Comparison of ENCODE assay signal across 8 mouse cellular contexts in the genomic region with DNA sequence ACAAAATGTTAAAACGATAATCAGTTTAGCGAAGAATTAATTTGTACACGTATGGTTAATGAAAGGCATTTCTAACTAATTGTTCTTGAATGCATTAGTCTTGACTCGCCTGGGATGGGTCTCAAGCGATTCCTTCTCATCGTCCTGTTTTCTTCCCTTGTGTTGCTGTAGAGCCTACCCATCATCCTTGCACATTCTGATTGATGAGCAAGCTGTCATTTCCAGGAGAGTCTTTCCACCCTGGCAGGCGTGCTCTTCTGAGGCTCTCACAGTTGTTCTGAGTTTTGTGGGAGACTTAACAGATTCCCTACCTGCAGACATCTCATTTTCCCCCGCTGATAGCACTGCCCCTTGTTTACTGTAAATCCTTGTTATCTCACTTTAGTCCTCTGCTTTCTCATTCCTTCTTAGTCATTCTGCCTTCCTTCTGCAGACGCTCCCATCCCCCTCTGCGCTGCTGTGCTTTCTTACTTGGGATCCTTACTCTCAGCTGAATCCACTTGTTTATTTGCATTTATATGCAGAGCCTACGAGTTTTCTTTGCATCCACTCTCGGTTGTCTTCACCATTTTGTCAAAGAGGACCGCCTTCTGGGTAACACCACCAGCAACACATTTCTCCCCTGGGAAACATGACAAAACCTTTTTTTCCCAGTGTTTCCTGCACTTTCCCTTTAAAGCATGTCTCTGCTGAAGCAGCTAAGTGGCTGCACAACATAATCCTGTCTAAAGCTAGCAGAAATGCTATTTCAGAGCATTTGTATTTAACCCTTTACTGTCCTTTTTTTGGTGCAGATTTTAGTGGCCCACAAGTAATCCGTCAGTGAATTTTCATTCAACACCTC. TPM values are rescaled to one million over a fixed set of nuclear protein-coding genes. Genes with fewer than 3 reads are reported as not detected.
DNase-seq lines count a peak whose midpoint lies in the region; ATAC-seq and TF ChIP-seq lines count a peak whose summit lies in the region.

No protein-coding gene starts in this region.

- no peaks in the 10 kb centered on the region for H3K27me3 ChIP-seq in lung, embryonic 15.5 days
- H3K27me3 ChIP-seq in lung, postnatal 0 days (replicated peaks; ENCODE audit: insufficient read depth, low read length): no peaks in the 10 kb centered on the region
- no peaks in the 10 kb centered on the region for H3K27me3 ChIP-seq in limb, embryonic 12.5 days
- H3K27me3 ChIP-seq in stomach, embryonic 16.5 days (ENCODE audit: control insufficient read depth, insufficient read depth, low read length): no peaks in the 10 kb centered on the region

- ATAC-seq in frontal cortex, adult (ENCODE audit: low TSS enrichment): peak; percentile 90
- no peak for ATAC-seq in lung, embryonic 15.5 days (ENCODE audit: borderline replicate concordance, extremely low read depth, low FRiP score, low TSS enrichment)
- ATAC-seq in lung, postnatal 0 days: no peak
- no peak for ATAC-seq in limb, embryonic 12.5 days (ENCODE audit: insufficient number of reproducible peaks, insufficient read depth, low FRiP score, low TSS enrichment, low read depth)
- ATAC-seq in stomach, embryonic 16.5 days (ENCODE audit: insufficient read depth, low FRiP score): no peak
- no peak for ATAC-seq in megakaryocyte-erythroid progenitor cell, adult 5-6 weeks (replicated peaks; ENCODE audit: low FRiP score, low TSS enrichment, poor library complexity, severe bottlenecking)

- no peak for TF ChIP-seq EP300 in lung, postnatal 0 days (IDR thresholded peaks at IDR 0.05)

- no peak overlapping the region for H3K9ac ChIP-seq in lung, embryonic 15.5 days
- no peak overlapping the region for H3K9ac ChIP-seq in lung, postnatal 0 days (replicated peaks; ENCODE audit: low read depth)
- no peak overlapping the region for H3K9ac ChIP-seq in limb, embryonic 12.5 days (replicated peaks)
- H3K9ac ChIP-seq in stomach, embryonic 16.5 days (ENCODE audit: low read length): no peak overlapping the region

- 0 out of 2 replicates have a peak overlapping the region, but pooled peaks have one; percentile 26 for H3K4me2 ChIP-seq in lung, embryonic 15.5 days
- H3K4me2 ChIP-seq in lung, postnatal 0 days (replicated peaks; ENCODE audit: low read depth, low read length): no peak overlapping the region
- H3K4me2 ChIP-seq in limb, embryonic 12.5 days: peak overlapping the region; percentile 40
- H3K4me2 ChIP-seq in stomach, embryonic 16.5 days (ENCODE audit: low read depth, low read length): peak overlapping the region; percentile 19; the same call in 1 of the 2 replicates

- H3K4me3 ChIP-seq in lung, embryonic 15.5 days: no peak overlapping the region
- no peak overlapping the region for H3K4me3 ChIP-seq in lung, postnatal 0 days (ENCODE audit: low read depth, low read length)
- H3K4me3 ChIP-seq in limb, embryonic 12.5 days (replicated peaks): 0 out of 2 replicates have a peak overlapping the region, but pooled peaks have one; percentile 4
- no peak overlapping the region; the same call in 1 of the 2 replicates for H3K4me3 ChIP-seq in stomach, embryonic 16.5 days (replicated peaks; ENCODE audit: low read length)

- WGBS in lung, embryonic 15.5 days: 24% methylated on average over 14 of the region's 14 CpGs
- WGBS in lung, postnatal 0 days: 27% methylated on average over 14 of the region's 14 CpGs
- WGBS in limb, embryonic 12.5 days: 35% methylated on average over 14 of the region's 14 CpGs
- 28% methylated on average over 14 of the region's 14 CpGs for WGBS in stomach, embryonic 16.5 days

- DNase-seq in frontal cortex, postnatal 10 days (ENCODE audit: low spot score in 2 of 2): no peak
- no peak for DNase-seq in lung, postnatal 0 days (ENCODE audit: low spot score)
- no peak for DNase-seq in spleen, postnatal 36 days (ENCODE audit: low spot score in 2 of 2)

- no peaks in the 10 kb centered on the region for H3K9me3 ChIP-seq in lung, embryonic 15.5 days
- H3K9me3 ChIP-seq in lung, postnatal 0 days (ENCODE audit: low read length): no peaks in the 10 kb centered on the region
- no peaks in the 10 kb centered on the region for H3K9me3 ChIP-seq in limb, embryonic 12.5 days
- H3K9me3 ChIP-seq in stomach, embryonic 16.5 days (replicated peaks; ENCODE audit: control insufficient read depth, low read length): no peaks in the 10 kb centered on the region

- no peaks in the 10 kb centered on the region for H3K36me3 ChIP-seq in lung, embryonic 15.5 days
- H3K36me3 ChIP-seq in lung, postnatal 0 days (ENCODE audit: insufficient read depth, low read length): no peaks in the 10 kb centered on the region
- H3K36me3 ChIP-seq in limb, embryonic 12.5 days: no peaks in the 10 kb centered on the region
- no peaks in the 10 kb centered on the region for H3K36me3 ChIP-seq in stomach, embryonic 16.5 days (ENCODE audit: control insufficient read depth, insufficient read depth, low read length)

- 0 out of 2 replicates have a peak, but pooled peaks cover 5% of the 10 kb centered on the region for H3K4me1 ChIP-seq in lung, embryonic 15.5 days
- no peaks in the 10 kb centered on the region for H3K4me1 ChIP-seq in lung, postnatal 0 days (ENCODE audit: insufficient read depth, low read depth, low read length)
- H3K4me1 ChIP-seq in limb, embryonic 12.5 days (replicated peaks): peaks cover 6% of the 10 kb centered on the region; the same call in 1 of the 2 replicates
- H3K4me1 ChIP-seq in stomach, embryonic 16.5 days (ENCODE audit: control insufficient read depth, insufficient read depth, low read length): no peaks in the 10 kb centered on the region

- TF ChIP-seq CTCF in lung, postnatal 0 days (IDR thresholded peaks at IDR 0.05): no peak

- no peak overlapping the region for H3K27ac ChIP-seq in lung, embryonic 15.5 days
- H3K27ac ChIP-seq in lung, postnatal 0 days (ENCODE audit: low read length): no peak overlapping the region
- H3K27ac ChIP-seq in limb, embryonic 12.5 days: no peak overlapping the region
- no peak overlapping the region for H3K27ac ChIP-seq in stomach, embryonic 16.5 days (ENCODE audit: low read length)

RNA-seq across cellular contexts. Expression of gene Cxxc4, which starts 45.5 kb away (rescaled TPM):
- polyA plus RNA-seq in lung, embryonic 15.5 days (2015; fragmentation: Nextera tagmentation; extraction: Ambion mirVana): 1.8 and 1.9 TPM in 2 replicates
- polyA plus RNA-seq in lung, postnatal 0 days (2015; fragmentation: Nextera tagmentation; extraction: Ambion mirVana): 0.81 and 0.93 TPM in 2 replicates
- polyA plus RNA-seq in limb, embryonic 12.5 days (2016; fragmentation: Nextera tagmentation; extraction: Ambion mirVana): 6.4 and 7.1 TPM in 2 replicates
- 4.1 and 4.9 TPM in 2 replicates for polyA plus RNA-seq in stomach, embryonic 16.5 days (2015; fragmentation: Nextera tagmentation; extraction: Ambion mirVana)
- not detected in 2 replicates for total RNA-seq in megakaryocyte-erythroid progenitor cell, adult 5-6 weeks (2014; fragmentation: Nextera tagmentation)
- not detected in 2 replicates for total RNA-seq in megakaryocyte-erythroid progenitor cell, adult 5-6 weeks (2017)
